Mouse (Mus musculus) lung, postnatal 0 days (tissue): ENCODE results near the gene Hif3a.

Experiments used
- CTCF ChIP-seq: IDR thresholded peaks from 2 replicates; pipeline ENCODE4 v1.5.1; 2016; ENCODE audit warnings: antibody characterized with exemption, mild to moderate bottlenecking
- EP300 ChIP-seq: IDR thresholded peaks from 2 replicates; pipeline ENCODE4 v1.6.1; 2016; ENCODE audit warnings: antibody characterized with exemption, mild to moderate bottlenecking, control low read depth

DNA sequence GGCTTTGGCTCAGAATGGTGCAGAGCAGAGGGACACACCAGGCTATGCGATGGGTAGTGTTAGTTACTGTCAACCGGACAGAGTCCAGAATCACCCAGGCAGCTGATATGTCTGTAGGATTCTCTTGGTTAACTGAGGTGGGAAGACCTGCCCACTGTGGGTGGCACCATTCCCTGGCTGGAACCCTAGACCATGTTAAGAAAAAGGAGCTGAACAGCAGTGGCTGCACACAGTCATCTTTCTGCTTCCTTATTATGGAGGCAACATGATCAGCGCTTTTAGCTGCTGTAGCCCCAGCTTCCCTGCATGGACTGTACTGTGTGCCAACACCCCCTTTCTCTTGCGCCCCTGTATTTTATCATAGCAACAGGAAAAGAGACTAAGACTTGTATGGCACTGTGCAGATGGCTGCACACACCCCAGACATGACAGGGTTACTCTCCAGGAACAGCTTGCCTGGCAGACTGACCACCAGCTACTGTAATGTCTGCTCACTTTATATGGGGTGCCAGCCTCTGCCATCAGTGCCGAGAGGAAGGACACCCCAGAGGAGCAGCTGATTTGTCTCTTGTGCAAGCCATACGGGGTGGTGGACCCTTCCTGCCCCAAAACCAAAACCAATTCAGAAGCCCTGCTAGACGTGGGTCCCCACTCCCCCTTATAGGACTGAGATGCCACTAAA, 50.2 kb downstream of the Hif3a start:
- no peak for TF ChIP-seq CTCF
- TF ChIP-seq EP300, result no peak
